Comparison of ENCODE assay signal across 7 mouse cellular contexts in the genomic region with DNA sequence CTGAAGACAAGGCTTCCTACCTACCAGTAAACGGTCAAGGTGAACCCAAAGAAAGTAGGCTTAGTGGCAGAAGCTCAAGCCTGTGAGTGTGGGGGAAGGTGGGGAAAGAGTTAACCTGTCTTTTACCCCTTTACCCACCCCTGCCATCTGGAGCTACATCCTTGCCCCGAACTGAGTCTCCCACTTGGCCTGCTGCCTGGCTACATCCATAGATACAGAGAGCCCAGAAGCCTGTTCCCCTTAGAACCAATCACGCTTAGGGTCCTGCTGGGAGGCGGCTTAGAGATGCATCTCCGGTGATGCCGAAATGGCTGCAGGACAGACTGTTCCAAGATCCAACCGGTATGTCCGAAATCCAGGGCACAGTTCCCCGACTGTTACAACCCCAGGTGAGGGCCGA. TPM values are rescaled to one million over a fixed set of nuclear protein-coding genes. Genes with fewer than 3 reads are reported as not detected.
DNase-seq lines count a peak whose midpoint lies in the region; ATAC-seq and TF ChIP-seq lines count a peak whose summit lies in the region.

No protein-coding gene starts in this region.

- H3K9me3 ChIP-seq in lung, embryonic 14.5 days (ENCODE audit: low read depth, low read length): no peaks in the 10 kb centered on the region
- H3K9me3 ChIP-seq in forebrain, embryonic 15.5 days: no peaks in the 10 kb centered on the region
- H3K9me3 ChIP-seq in limb, embryonic 14.5 days (ENCODE audit: control insufficient read depth, low read length): no peaks in the 10 kb centered on the region

- H3K9ac ChIP-seq in lung, embryonic 14.5 days: no peak overlapping the region
- H3K9ac ChIP-seq in forebrain, embryonic 15.5 days (replicated peaks): peak overlapping the region; percentile 40
- no peak overlapping the region for H3K9ac ChIP-seq in limb, embryonic 14.5 days (ENCODE audit: low read depth, low read length, severe bottlenecking)

- no peak for ATAC-seq in lung, embryonic 14.5 days (ENCODE audit: insufficient read depth)
- ATAC-seq in forebrain, embryonic 15.5 days (replicated peaks): no peak
- no peak for ATAC-seq in limb, embryonic 14.5 days (ENCODE audit: low FRiP score, low read depth)

- H3K27ac ChIP-seq in lung, embryonic 14.5 days (ENCODE audit: low read depth): no peak overlapping the region
- no peak overlapping the region for H3K27ac ChIP-seq in forebrain, embryonic 15.5 days (replicated peaks)
- H3K27ac ChIP-seq in limb, embryonic 14.5 days (replicated peaks; ENCODE audit: low read depth, low read length): no peak overlapping the region

- 0 out of 2 replicates have a peak, but pooled peaks cover 3% of the 10 kb centered on the region for H3K4me1 ChIP-seq in lung, embryonic 14.5 days (ENCODE audit: insufficient read depth)
- H3K4me1 ChIP-seq in forebrain, embryonic 15.5 days: peaks cover 35% of the 10 kb centered on the region
- H3K4me1 ChIP-seq in limb, embryonic 14.5 days (ENCODE audit: control insufficient read depth, insufficient read depth, low read length): peaks cover 6% of the 10 kb centered on the region; the same call in 1 of the 2 replicates

- H3K4me3 ChIP-seq in lung, embryonic 14.5 days (ENCODE audit: low read depth, low read length): peak overlapping the region; percentile 58
- H3K4me3 ChIP-seq in forebrain, embryonic 15.5 days: peak overlapping the region; percentile 51
- peak overlapping the region; percentile 57 for H3K4me3 ChIP-seq in limb, embryonic 14.5 days (replicated peaks; ENCODE audit: low read length)

- H3K4me2 ChIP-seq in lung, embryonic 14.5 days: peak overlapping the region; percentile 91
- H3K4me2 ChIP-seq in forebrain, embryonic 15.5 days (replicated peaks): peak overlapping the region; percentile 87
- H3K4me2 ChIP-seq in limb, embryonic 14.5 days (replicated peaks; ENCODE audit: low read depth, low read length, severe bottlenecking): peak overlapping the region; percentile 94

- no peaks in the 10 kb centered on the region for H3K36me3 ChIP-seq in lung, embryonic 14.5 days (ENCODE audit: insufficient read depth)
- no peaks in the 10 kb centered on the region for H3K36me3 ChIP-seq in forebrain, embryonic 15.5 days
- no peaks in the 10 kb centered on the region for H3K36me3 ChIP-seq in limb, embryonic 14.5 days (ENCODE audit: control insufficient read depth, insufficient read depth, low read length)

- WGBS in lung, embryonic 14.5 days: 5% methylated on average over 10 of the region's 10 CpGs
- 7% methylated on average over 10 of the region's 10 CpGs for WGBS in forebrain, embryonic 15.5 days
- WGBS in limb, embryonic 14.5 days: 6% methylated on average over 10 of the region's 10 CpGs

- TF ChIP-seq POLR2A in limb, embryonic 14.5 days (IDR thresholded peaks at IDR 0.05; ENCODE audit: borderline replicate concordance, extremely low read depth, insufficient read depth, insufficient read length): no peak

- TF ChIP-seq CTCF in lung, embryonic 14.5 days (IDR thresholded peaks at IDR 0.05; ENCODE audit: low read depth): no peak

- H3K27me3 ChIP-seq in lung, embryonic 14.5 days (ENCODE audit: insufficient read depth, low read length): peaks cover 65% of the 10 kb centered on the region
- H3K27me3 ChIP-seq in forebrain, embryonic 15.5 days: peaks cover 53% of the 10 kb centered on the region
- H3K27me3 ChIP-seq in limb, embryonic 14.5 days (ENCODE audit: control insufficient read depth, insufficient read depth, low read length): peaks cover 45% of the 10 kb centered on the region

- no peak for DNase-seq in lung, embryonic 14.5 days
- no peak for DNase-seq in lung, postnatal 14 days
- no peak for DNase-seq in limb, embryonic 14.5 days (ENCODE audit: low spot score)
- peak; percentile 31 for DNase-seq in retina, postnatal 1 day
- no peak for DNase-seq in right cerebral cortex, postnatal 25 days
- no peak for DNase-seq in layer of hippocampus, postnatal 14 days (ENCODE audit: low spot score in 2 of 2)

RNA-seq across cellular contexts. Expression of a gene that starts 1.5 kb away (rescaled TPM):
- 2.8 and 3.6 TPM in 2 replicates for polyA plus RNA-seq in lung, embryonic 14.5 days (2014; fragmentation: Nextera tagmentation; extraction: Ambion mirVana)
- 8.8 and 9.6 TPM in 2 replicates for polyA plus RNA-seq in forebrain, embryonic 15.5 days (2015; fragmentation: Nextera tagmentation; extraction: Ambion mirVana)
- polyA plus RNA-seq in limb, embryonic 14.5 days (2012; rRNA removed): 1.3 and 2.0 TPM in 2 replicates
- polyA plus RNA-seq in limb, embryonic 14.5 days (2014; fragmentation: Nextera tagmentation; extraction: Ambion mirVana): 0.80 and 1.1 TPM in 2 replicates
- 10 to 100 TPM; 29.6 to 34.3 TPM for total RNA-seq in layer of hippocampus, postnatal 14 days (2021)
